Comparison of ENCODE assay signal across 10 mouse cellular contexts in genomic region chr9:73557805-73558204, GRCm38 (mm10).
DNase-seq lines count a peak whose midpoint lies in the region; ATAC-seq lines count a peak whose summit lies in the region.
"Had no signal": no experiment of that assay in that cellular context is flagged by ENCODE, and none has a peak within 500 bp of the region (broad histone marks: within the 10 kb centered on the region; RNA-seq: fewer than 3 reads in every experiment).

No protein-coding gene starts in this region.

- H3K36me3 ChIP-seq in forebrain, embryonic 10.5 days (replicated peaks): no peaks in the 10 kb centered on the region
- no peaks in the 10 kb centered on the region for H3K36me3 ChIP-seq in forebrain, embryonic 13.5 days (ENCODE audit: poor library complexity, severe bottlenecking)
- H3K36me3 ChIP-seq in embryonic facial prominence, embryonic 11.5 days (replicated peaks; ENCODE audit: control insufficient read depth, insufficient read depth, low read depth, low read length): no peaks in the 10 kb centered on the region
- H3K36me3 ChIP-seq: heart, embryonic 13.5 days had no signal

- H3K9ac ChIP-seq in forebrain, embryonic 13.5 days: no peak overlapping the region
- no peak overlapping the region for H3K9ac ChIP-seq in embryonic facial prominence, embryonic 11.5 days (replicated peaks; ENCODE audit: low read length)
- H3K9ac ChIP-seq: heart, embryonic 13.5 days had no signal

- H3K4me1 ChIP-seq in forebrain, embryonic 10.5 days: no peaks in the 10 kb centered on the region
- no peaks in the 10 kb centered on the region for H3K4me1 ChIP-seq in forebrain, embryonic 13.5 days
- no peaks in the 10 kb centered on the region for H3K4me1 ChIP-seq in embryonic facial prominence, embryonic 11.5 days (ENCODE audit: control insufficient read depth, insufficient read depth, low read length)

- DNase-seq in forebrain, embryonic 10.5 days (ENCODE audit: extremely low spot score, low spot score): peak; percentile 49
- DNase-seq in urinary bladder, postnatal 25 days (ENCODE audit: low spot score): peak; percentile 22
- DNase-seq in urinary bladder, postnatal 10 days (ENCODE audit: low spot score): no peak
- peak; percentile 59 for DNase-seq in embryonic facial prominence, embryonic 11.5 days (ENCODE audit: low spot score)
- peak; percentile 8 for DNase-seq in layer of hippocampus, adult 9-11 months
- peak; percentile 3 for DNase-seq in thymus, adult 18-20 months

- no peaks in the 10 kb centered on the region for H3K27me3 ChIP-seq in forebrain, embryonic 10.5 days (ENCODE audit: poor library complexity, severe bottlenecking)
- no peaks in the 10 kb centered on the region for H3K27me3 ChIP-seq in forebrain, embryonic 13.5 days
- no peaks in the 10 kb centered on the region for H3K27me3 ChIP-seq in embryonic facial prominence, embryonic 11.5 days (ENCODE audit: control insufficient read depth, insufficient read depth, low read length)
- H3K27me3 ChIP-seq: heart, embryonic 13.5 days had no signal

- H3K4me2 ChIP-seq in forebrain, embryonic 13.5 days: no peak overlapping the region
- no peak overlapping the region for H3K4me2 ChIP-seq in embryonic facial prominence, embryonic 11.5 days (ENCODE audit: low read depth, low read length)
- H3K4me2 ChIP-seq: heart, embryonic 13.5 days had no signal

- no peaks in the 10 kb centered on the region for H3K9me3 ChIP-seq in forebrain, embryonic 10.5 days
- no peaks in the 10 kb centered on the region for H3K9me3 ChIP-seq in forebrain, embryonic 13.5 days (replicated peaks)
- H3K9me3 ChIP-seq in embryonic facial prominence, embryonic 11.5 days (replicated peaks; ENCODE audit: control insufficient read depth, low read length): no peaks in the 10 kb centered on the region
- H3K9me3 ChIP-seq: heart, embryonic 13.5 days had no signal

- 79% methylated on average over 2 of the region's 2 CpGs for WGBS in forebrain, embryonic 10.5 days
- WGBS in forebrain, embryonic 13.5 days: 58% methylated on average over 2 of the region's 2 CpGs
- WGBS in embryonic facial prominence, embryonic 11.5 days: 70% methylated on average over 2 of the region's 2 CpGs

- no peak for ATAC-seq in forebrain, embryonic 13.5 days
- ATAC-seq in embryonic facial prominence, embryonic 11.5 days (replicated peaks; ENCODE audit: insufficient number of reproducible peaks, low FRiP score, low TSS enrichment, low read depth): no peak
- peak; percentile 86 for ATAC-seq in megakaryocyte progenitor cell, adult 5-6 weeks (replicated peaks; ENCODE audit: poor library complexity)

- no peak overlapping the region for H3K27ac ChIP-seq in forebrain, embryonic 10.5 days
- H3K27ac ChIP-seq in forebrain, embryonic 13.5 days: no peak overlapping the region
- no peak overlapping the region for H3K27ac ChIP-seq in embryonic facial prominence, embryonic 11.5 days (replicated peaks; ENCODE audit: low read depth, low read length)
- H3K27ac ChIP-seq: heart, embryonic 13.5 days had no signal

- no peak overlapping the region for H3K4me3 ChIP-seq in forebrain, embryonic 10.5 days
- no peak overlapping the region for H3K4me3 ChIP-seq in forebrain, embryonic 13.5 days
- H3K4me3 ChIP-seq in embryonic facial prominence, embryonic 11.5 days (ENCODE audit: low read depth, low read length): no peak overlapping the region
- H3K4me3 ChIP-seq: heart, embryonic 13.5 days; myocyte had no signal
